Mouse (Mus musculus) kidney, postnatal 14 days (tissue): Measurements from ENCODE around the gene Zfp991.
"Not testable (repeated sequence)": the region's sequence is repeated elsewhere in the genome, so short reads cannot be mapped to it uniquely, and the experiment has no call there.

ENCODE experiments used
- DNase-seq: peaks from one replicate; pipeline ENCODE4 v3.0.0; 2022; ENCODE audit warnings: mixed read lengths

Gene Zfp991

GRCm38 (mm10) chr4:147131837-147132459, at the start of gene Zfp991:
TSS of gene Zfp991 (plus strand) at chr4:147132038.
- DNase-seq = not testable (repeated sequence)

GRCm38 (mm10) chr4:147095641-147096040, 36.2 kb upstream of the Zfp991 start:
- not testable (repeated sequence) for DNase-seq

- DNase-seq = not testable (repeated sequence)
Measured at GRCm38 (mm10) chr4:147101666-147102626, 29.9 kb upstream of the Zfp991 start.

GRCm38 (mm10) chr4:147103814-147104213, 28.0 kb upstream of the Zfp991 start:
- not testable (repeated sequence) for DNase-seq

DNA sequence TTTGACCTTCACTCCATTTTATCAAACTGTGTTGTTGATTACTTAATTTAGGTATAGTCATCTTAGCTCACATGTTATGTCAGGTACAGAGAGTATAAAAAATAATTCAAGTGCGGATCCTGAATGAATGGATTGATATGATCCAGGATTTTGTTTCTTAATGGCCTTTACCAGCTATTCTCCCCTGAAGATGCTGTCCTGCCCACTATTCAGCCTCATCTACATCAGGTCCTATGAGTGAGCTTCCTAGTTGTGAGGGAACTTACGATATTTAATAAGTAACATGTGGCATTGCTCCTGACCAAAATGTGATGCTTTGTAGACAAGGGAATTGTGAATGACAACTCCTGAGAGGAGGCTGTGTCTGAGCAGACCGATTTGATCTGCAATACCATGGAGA, 14.0 kb upstream of the Zfp991 start:
- DNase-seq = not testable (repeated sequence)

- DNase-seq = not testable (repeated sequence)
Measured at GRCm38 (mm10) chr4:147122286-147122685, 9.6 kb upstream of the Zfp991 start.

GRCm38 (mm10) chr4:147123797-147124196, 8.0 kb upstream of the Zfp991 start:
- DNase-seq = not testable (repeated sequence)

GRCm38 (mm10) chr4:147124400-147125306, 7.2 kb upstream of the Zfp991 start:
- DNase-seq = peak; percentile 47

- not testable (repeated sequence) for DNase-seq
Measured at GRCm38 (mm10) chr4:147125326-147125725, 6.5 kb upstream of the Zfp991 start.

- DNase-seq = peak; percentile 9
Measured at GRCm38 (mm10) chr4:147125870-147126269, 6.0 kb upstream of the Zfp991 start.

- DNase-seq = not testable (repeated sequence)
Measured at GRCm38 (mm10) chr4:147126435-147126834, 5.4 kb upstream of the Zfp991 start.

DNA sequence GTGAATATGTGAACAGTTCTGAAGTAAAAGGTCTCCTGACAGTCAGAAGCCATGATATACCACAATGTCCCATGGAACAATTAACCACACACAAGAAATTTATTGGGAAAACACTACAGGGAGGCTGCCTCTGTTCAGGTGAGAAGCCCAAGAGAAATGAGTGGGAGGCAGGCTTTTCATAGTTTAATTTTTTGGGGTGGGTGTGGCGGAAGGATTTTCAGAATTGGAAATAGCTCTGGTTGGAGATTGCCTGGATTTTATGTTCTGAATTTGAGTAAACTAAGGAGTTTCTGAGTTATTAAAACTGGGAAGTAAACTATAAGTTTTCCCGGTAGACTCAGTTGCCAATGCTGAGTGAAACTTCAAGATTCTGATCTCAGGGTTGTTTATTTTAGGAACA, 4.7 kb upstream of the Zfp991 start:
- not testable (repeated sequence) for DNase-seq

DNA sequence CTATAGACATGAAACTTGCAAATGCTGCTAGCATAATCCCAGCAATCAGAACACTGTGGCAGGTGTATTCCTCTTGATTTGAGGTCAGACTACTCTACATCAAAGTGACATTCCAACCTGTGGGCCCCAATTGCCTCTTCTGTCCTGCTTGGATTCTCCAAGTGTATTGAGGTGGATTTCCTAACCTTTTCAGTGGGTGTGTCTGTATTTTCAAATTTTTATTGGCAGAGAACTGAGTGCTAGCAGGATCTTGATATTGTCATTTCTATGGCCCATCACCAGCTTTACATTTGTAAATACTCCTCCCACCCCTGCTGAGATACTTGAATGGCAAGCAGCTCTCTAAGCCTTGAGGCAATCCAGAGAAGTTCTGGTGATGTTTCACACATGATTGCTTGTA, 3.7 kb upstream of the Zfp991 start:
- DNase-seq = not testable (repeated sequence)

- DNase-seq = not testable (repeated sequence)
Measured at GRCm38 (mm10) chr4:147133596-147133995, 1.8 kb downstream of the Zfp991 start.

GRCm38 (mm10) chr4:147141757-147142156, 9.9 kb downstream of the Zfp991 start:
- not testable (repeated sequence) for DNase-seq

- not testable (repeated sequence) for DNase-seq
Measured at GRCm38 (mm10) chr4:147165282-147165681, 33.4 kb downstream of the Zfp991 start.

- DNase-seq = not testable (repeated sequence)
Measured at GRCm38 (mm10) chr4:147170547-147170946, 38.7 kb downstream of the Zfp991 start.

GRCm38 (mm10) chr4:147171557-147171956, 39.7 kb downstream of the Zfp991 start:
- DNase-seq = not testable (repeated sequence)

- not testable (repeated sequence) for DNase-seq
Measured at GRCm38 (mm10) chr4:147176279-147176880, 44.5 kb downstream of the Zfp991 start.

GRCm38 (mm10) chr4:147181141-147181685, 49.4 kb downstream of the Zfp991 start:
- not testable (repeated sequence) for DNase-seq

- not testable (repeated sequence) for DNase-seq
Measured at GRCm38 (mm10) chr4:147181969-147182705, 50.3 kb downstream of the Zfp991 start.
